Mouse (Mus musculus) frontal cortex, postnatal 14 days (tissue): ENCODE measurements around the gene 9530053A07Rik.
"Not testable (repeated sequence)": the region's sequence is repeated elsewhere in the genome, so short reads cannot be mapped to it uniquely, and the experiment has no call there.

ENCODE experiments used
- DNase-seq, 2 experiments: peaks; one replicate each; pipeline ENCODE4 v3.0.0; 2022; ENCODE audit warnings: low spot score in 2 of 2

Gene 9530053A07Rik

DNA sequence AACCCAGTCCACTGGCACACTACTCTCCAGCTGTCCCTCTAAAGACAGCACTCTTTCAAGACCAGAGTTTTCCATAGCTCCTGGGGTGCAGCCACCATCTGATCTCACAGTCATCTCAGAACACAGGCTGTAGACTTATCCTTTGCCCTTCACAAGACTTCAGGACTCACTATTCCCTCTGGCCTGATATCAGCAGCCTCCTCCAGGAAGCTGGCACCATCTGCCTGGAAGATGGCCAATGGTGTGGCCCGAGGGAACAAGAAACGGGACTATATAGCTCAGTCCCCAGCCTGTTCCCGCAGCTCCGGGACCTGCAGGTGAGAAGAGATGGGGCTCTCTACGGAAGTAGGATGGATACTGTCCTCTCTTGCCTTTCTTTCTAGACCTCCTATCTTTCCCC is at the start of gene 9530053A07Rik:
Gene 9530053A07Rik, plus strand, starts transcription at position 301 of the 400 bp plus-strand sequence.
- no peak for DNase-seq

DNA sequence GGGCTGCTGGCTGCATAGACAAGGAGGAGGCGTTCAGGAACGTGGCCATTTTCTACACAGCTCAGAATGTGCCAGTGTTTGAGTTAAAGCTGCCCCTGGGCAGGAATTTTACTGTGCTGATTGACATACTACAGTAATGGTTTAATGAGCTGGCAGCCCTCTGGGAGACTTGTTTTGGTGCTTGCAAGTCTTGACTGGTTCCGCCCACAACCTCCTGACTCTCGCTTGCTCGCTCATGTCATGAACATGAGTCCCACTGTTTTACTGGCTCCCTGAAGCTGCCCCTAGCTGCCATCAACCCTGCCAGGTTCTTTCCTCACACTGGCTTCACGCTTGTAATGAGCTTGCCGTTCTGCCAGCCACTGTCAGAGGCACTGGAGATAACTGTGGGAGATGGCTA is 45.1 kb upstream of the 9530053A07Rik start:
- DNase-seq: no peak

DNA sequence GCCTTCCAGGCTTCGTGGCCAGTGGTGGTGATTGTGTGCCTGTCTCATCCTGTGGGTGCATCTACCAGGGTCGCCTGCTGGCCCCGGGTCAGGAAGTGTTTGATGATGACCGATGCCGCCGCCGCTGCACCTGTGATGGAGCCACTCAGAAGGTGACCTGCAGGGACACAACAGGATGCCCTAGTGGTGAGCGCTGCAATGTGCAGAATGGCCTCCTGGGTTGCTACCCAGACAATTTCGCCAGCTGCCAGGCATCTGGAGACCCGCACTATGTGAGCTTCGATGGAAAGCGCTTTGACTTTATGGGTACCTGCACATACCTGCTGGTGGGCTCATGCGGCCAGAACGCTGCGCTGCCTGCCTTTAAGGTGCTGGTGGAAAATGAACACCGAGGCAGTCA is 43.0 kb upstream of the 9530053A07Rik start:
- DNase-seq: no peak

DNA sequence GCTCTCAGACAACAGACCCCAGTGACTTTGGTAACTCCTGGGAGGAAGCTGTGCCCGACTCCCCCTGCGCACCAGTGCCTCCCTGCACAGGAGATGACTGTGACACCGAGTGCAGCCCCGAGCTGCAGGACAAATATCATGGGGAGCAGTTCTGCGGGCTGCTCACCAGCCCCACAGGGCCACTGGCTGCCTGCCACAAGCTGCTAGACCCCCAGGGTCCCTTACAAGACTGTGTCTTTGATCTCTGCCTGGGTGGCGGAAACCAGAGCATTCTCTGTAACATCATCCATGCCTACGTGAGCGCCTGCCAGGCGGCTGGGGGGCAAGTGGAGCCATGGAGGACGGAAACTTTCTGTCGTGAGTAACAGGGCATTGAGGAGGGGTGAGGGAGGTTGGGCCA is 35.7 kb upstream of the 9530053A07Rik start:
- DNase-seq: no peak

DNA sequence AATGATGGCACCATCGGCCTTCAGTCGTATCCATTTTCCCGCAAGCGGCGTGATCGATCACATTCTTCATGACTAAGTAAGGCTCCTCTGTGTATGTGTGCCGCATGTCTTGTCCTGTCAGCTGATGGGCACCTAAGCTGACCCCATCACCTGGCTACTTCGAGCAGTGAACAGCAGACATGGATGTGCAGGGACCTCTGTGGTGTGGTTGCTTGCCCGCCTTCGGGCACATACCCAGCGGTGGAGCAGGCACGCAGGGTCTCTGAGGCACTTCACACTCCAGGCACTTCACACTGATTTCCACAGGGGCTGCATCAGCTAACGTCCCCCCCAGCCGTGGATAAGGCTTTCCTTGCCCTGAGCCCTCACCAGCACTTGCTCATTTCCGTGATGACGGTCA is 30.2 kb upstream of the 9530053A07Rik start:
- DNase-seq: no peak

DNA sequence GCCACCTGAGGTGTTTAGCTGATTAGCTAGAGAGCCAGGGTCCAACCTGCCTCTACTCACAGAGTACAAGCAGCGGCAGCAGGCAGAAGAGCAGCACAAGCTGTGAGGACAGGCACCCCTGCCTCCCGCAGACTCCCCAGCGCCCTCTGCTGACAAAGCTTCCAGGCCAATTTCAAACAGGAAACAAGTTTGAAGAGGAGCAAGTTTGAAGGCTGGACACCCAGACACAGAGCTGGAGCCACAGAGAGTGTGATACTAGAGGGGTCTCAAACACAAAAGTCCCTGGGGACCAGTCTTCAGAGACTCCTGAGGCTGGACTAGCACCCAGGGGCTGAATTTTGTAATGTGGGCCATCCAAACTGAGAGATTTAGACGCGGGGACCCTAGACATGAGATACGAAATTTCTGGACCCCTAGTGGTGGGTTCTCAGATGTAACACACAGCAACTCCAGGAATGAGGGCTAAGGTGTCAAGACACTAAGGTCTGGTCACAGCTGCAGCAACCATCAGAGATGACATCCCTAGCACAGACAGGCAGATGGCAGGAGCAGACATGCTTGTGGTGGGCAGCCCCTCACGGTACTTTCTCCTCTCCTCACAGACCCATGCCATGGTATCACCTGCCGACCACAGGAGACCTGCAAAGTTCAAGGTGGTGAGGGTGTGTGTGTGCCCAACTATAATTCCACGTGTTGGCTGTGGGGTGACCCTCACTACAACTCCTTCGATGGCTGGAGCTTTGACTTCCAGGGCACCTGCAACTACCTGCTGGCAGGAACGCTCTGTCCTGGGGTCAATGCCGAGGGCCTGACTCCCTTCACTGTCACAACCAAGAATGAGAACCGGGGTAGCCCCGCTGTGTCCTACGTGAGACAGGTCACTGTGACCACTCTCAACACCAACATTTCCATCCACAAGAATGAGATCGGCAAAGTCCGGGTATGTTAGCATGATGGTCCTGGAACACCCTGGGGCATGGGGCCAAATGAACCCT is 28.4 kb upstream of the 9530053A07Rik start:
- DNase-seq: no peak

DNA sequence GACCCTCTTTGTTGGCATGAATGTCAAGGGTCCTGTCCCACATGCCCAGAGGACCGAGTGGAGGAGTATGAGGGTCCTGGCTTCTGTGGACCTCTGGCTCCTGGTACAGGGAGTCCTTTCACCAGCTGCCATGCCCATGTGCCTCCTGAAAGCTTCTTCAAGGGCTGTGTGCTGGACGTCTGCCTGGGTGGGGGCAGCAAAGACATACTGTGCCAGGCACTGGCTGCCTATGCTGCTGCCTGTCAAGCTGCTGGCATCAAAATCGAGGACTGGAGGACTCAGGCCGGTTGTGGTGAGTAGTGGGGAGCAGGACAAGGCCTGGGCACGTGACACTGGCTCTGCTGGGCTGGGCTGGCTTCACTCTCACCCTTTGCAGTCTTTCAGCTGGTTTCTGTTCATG is 26.3 kb upstream of the 9530053A07Rik start:
- DNase-seq: not testable (repeated sequence)

DNA sequence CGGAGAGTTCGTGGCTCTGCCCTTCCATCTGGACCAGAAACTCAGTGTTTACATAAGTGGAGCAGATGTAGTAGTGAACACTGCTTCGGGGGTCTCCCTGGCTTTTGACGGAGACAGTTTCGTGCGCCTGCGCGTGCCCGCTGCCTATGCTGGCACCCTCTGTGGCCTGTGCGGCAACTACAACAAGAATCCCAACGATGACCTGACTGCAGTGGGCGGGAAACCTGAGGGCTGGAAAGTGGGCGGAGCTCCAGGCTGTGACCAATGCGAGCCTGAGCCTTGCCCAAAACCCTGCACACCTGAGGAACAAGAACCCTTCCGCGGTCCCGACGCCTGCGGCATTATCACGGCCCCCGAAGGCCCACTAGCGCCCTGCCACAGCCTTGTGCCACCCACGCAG is 24.6 kb upstream of the 9530053A07Rik start:
- no peak for DNase-seq

DNA sequence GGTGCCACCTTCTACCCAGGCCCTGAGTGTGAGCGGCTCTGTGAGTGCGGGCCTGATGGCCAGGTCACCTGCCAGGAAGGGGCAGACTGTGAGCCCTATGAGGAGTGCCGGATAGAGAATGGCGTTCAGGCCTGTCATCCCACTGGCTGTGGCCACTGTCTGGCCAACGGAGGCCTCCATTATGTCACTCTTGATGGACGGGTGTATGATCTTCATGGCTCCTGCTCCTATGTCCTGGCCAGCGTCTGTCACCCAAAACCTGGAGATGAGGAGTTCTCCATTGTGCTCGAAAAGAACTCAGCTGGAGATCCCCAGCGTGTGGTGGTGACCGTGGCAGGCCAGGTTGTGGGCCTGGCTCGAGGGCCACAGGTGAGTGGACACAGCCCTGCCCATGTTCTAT is 23.0 kb upstream of the 9530053A07Rik start:
- DNase-seq: no peak

DNA sequence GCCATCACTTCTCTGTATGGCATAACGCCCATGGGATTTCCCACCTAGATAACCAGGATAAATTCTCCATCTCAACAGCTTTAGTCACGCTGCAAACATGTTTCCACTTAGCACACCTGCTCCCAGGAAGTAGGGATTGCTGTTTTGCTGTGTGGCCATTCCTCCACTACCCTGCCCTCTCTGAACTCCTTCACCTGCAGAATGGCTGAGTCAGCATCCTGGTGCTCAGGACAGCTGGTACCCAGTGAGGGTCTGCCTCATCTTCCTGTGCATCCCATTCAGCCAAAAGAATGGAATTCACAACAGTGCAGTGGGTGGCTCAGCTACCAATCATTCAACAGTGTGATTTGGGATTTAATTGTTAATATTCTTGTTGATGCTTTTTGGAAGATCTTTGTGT is 14.6 kb upstream of the 9530053A07Rik start:
- DNase-seq: no peak

DNA sequence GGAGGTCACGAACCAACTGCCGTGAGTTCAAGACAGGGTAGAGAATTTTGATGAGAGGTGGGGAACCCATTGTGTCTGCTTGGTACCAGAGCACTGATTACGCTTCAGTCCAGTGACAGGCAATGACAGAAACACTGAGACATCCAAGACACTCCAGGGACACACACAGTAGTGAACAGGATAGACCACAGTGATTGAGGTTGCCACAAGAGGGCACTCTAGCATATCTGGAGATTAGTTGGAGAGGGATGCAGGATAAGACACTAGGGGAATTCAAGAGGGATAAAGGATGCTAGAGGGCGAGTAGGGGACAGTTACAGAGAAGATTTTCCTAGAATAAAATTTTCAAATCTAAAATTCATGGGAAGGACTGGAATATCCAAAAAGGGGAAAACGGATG is 8.3 kb downstream of the 9530053A07Rik start:
- peak in 1 of 2 experiments; percentile 39 for DNase-seq

DNA sequence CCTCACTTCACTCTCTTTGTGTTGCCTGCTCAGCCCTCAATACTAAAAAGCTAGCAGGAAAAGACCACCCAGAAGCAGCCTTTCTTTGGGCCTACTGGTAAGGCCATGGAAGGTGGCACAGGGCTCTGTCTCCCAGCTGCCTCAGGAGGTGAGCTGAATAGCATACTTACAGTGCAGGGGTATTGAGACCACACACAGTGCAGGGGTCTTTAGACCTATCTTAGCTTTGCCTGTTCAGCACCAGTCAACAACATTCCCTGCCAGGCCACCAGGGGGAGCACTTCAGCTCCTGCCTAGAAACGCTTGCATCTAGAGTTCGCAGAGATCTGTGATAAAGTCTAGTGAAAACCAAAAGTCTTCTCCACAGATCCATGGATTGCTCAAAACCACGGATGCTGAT is 19.0 kb downstream of the 9530053A07Rik start:
- DNase-seq: peak in 1 of 2 experiments; percentile 46

DNA sequence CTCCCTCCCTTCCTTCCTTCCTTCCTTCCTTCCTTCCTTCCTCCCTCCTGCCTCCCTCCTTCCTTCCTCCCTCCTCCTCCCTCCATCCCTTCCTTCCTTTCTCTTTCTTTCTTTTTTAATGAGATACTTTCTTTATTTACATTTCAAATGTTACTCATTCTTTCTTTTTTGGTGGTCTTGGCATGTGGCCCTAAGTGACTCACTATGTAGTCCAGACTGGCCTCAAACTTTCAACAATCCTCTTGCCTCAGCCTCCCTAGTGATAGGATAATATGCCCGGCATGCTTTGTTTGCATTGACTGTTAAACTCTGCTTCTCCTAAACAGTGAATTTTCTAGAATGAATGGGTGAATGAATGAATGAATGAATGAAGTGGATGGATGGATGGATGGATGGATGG is 20.6 kb downstream of the 9530053A07Rik start:
- no peak for DNase-seq

DNA sequence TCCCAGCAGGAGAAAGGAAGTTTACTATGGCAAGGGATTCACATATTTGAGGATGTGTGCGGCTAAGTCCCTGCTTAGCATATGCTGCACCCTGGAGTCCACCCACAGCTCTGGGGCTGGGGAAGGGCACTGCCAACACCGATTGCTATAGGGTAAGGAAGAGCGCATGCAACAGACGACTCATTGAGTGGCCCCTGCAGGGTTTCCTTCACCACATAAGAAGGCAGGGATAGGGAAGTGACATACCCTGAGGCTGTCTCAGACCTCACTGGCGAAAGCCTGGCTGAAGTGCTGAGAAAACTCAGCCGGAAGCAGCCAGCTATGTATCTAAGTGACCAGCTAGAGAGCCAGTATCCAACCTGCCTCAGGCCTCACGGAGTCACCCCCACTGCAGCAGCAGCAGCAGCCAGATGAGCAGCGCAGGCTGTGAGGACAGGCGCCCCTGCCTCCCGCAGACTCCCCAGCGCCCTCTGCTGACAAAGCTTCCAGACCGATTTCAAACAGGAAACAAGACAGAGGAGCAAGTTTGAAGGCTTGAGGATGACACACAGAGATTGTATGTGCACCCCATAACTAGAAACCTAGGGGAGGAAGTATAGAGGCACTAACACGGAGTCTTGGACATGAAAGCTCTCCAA is 22.4 kb downstream of the 9530053A07Rik start:
- peak in 1 of 2 experiments; percentile 39 for DNase-seq

DNA sequence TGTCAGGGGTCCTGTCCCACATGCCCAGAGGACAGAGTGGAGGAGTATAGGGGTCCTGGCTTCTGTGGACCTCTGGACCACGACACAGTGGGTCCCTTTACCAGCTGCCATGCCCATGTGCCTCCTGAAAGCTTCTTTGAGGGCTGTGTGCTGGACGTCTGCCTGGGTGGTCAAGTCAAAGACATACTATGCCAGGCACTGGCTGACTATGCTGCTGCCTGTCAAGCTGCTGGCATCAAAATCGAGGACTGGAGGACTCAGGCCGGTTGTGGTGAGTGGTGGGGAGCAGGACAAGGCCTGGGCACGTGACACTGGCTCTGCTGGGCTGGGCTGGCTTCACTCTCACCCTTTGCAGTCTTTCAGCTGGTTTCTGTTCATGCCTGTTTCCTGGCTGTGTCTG is 24.3 kb downstream of the 9530053A07Rik start:
- not testable (repeated sequence) for DNase-seq

DNA sequence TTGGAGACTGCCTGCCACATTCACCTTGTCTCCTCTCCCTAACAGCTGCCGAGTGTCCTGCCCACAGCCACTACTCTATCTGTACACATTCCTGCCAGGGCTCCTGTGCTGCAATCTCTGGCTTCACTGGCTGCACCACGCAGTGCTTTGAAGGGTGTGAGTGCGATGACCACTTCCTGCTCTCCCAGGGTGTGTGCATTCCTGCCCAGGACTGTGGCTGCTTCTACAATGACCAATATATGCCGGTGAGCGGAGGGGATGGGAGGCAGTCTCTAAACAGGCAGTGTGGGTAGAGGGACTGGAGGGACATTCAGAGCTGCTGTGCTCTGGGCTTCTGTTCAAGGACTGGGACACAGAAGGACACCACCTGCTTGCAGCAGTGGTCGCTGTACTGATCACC is 30.0 kb downstream of the 9530053A07Rik start:
- no peak for DNase-seq

DNA sequence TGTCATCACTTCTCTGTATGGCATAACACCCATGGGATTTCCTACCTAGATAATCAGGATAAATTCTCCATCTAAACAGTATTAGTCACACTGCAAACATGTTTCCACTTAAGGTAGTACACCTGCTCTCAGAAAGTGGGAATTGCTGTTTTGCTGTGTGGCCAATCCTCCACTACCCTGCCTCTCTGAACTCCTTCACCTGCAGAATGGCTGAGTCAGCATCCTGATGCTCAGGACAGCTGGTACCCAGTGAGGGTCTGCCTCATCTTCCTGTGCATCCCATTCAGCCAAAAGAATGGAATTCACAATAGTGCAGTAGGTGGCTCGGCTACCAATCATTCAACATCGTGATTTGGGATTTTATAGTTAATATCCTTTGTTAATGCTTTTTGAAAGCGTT is 30.6 kb downstream of the 9530053A07Rik start:
- DNase-seq: no peak

DNA sequence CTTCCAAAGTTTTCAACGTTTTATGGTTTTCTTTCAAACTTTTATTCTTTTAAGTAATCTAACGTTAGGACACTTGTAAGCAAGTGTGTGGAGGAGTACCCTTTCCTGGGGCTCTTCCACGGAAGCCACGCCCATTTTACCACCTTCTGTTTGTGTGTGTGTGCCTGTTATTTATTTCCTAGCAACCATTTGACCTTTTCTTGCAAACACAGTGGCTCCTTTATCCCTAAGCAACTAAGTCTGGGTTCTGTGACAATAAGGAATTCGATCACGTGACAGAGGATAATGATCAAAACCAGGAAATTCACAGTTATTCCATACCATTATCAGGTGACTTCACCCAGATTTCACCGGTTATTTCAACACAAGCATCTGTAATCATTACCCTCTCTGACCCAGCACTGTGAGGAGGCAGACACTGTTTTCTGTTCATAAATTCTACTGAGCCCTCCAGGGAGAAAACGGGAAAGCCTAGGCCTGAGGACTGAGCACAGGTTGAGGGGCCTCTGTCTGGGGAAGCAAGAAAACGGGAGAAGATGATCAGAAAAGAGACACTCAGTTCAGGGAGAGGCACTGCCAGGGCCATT is 32.0 kb downstream of the 9530053A07Rik start:
- no peak for DNase-seq

DNA sequence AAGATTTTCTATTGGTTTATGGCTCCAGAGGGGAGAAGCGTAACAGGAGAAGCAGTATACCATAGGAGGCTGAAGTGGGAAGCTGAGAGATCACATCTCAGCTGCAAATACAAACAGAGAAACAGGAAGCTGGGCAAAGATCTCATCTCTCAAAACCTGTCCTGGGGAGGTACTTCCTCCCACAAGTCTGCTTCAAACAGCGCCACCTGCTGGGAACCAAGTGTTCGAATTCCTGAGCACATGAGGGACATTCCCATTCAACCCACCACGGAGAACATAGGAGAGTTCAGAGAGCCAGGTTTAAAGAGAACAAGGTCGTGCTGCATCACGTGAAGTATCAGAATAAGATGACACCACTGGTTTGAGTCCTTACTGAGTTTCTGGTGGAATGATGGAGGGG is 36.1 kb downstream of the 9530053A07Rik start:
- no peak for DNase-seq

DNA sequence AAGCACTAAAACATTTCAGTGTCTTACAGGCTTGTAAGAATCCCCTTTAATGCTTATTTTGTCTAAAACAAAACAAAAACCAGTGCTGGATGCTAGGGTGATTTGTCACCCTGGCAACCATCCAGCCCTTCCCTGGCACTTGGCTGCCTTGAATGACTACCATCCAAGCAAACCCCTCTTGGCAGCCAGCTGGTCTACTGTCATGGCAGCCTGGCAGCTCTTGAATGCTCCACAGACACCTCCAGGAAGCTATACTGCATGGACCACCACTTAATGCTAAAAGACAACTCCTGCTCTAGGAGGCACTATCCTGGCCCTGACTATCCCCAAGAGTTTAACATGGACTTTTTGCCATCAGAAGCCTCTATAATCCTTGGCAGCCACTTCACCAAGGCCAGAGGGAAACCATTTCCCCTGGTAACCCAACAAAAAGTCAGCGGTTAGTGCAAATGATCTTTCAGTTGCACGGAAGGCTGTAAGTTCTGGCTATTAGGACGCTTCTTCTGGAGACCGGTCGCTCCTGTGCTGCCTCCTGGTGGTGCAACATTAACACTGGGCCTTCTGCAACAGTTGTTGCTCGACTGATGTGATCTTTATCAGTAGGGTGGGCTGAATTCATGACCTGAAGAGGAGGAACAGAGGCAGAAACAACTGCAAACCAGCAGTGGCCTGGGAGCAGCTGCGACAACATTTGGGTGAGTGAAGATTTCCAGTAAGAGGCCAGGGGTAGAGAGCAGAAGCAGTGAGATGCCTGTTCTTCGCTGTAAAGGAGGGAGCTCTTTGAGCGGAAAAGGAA is 39.3 kb downstream of the 9530053A07Rik start:
- DNase-seq: no peak

DNA sequence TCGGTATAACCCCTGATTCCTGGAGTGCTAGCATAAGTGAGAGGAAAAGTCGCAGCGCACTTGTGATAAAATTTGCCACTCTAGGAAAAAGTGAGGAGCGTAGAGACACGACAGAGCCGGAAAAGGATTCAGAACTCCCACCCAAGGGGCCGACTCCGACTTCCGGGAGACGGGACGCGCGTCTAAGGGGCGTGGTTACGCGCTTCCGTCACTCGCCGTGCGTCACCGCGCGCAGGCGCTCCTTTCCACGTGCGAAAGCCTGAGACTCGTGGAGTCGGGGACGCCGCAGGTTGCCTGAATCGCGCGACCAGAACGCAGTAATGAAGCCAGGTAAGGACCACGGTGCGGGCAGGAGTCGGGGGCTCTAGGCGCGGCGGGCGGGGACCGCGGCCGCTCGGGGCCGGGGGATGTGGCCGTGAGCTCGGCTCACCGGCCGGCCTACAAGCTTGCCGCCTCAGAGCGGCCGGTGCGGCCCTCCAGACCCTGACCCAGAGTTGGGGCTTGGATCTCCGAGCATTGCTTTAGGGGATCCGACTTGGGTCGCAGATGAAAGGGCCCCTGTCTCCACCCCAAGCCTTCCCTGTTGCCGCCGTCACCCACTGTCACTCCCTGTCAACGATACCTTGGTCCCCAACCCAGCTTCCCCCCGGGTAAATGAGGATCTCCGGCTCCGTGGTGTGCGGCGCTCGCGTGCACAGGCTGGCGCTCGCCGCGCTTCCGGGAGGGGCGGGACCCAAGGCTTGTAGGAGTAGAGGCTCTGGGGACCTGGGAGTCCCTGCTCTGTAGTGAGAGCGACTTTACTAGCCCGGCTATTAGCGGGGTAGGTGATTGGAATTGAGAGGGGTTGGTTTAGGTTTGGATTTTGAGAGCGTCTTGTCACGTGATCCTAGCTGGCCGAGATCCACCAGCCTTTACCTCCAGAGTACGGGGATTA is 40.5 kb downstream of the 9530053A07Rik start, which contains the start of gene Fbl:
Gene Fbl, plus strand, starts transcription at position 222 of the 934 bp plus-strand sequence.
- DNase-seq: peak; percentile 83 to 88
